15 mouse cellular contexts compared by ENCODE assay signal in the genomic region with DNA sequence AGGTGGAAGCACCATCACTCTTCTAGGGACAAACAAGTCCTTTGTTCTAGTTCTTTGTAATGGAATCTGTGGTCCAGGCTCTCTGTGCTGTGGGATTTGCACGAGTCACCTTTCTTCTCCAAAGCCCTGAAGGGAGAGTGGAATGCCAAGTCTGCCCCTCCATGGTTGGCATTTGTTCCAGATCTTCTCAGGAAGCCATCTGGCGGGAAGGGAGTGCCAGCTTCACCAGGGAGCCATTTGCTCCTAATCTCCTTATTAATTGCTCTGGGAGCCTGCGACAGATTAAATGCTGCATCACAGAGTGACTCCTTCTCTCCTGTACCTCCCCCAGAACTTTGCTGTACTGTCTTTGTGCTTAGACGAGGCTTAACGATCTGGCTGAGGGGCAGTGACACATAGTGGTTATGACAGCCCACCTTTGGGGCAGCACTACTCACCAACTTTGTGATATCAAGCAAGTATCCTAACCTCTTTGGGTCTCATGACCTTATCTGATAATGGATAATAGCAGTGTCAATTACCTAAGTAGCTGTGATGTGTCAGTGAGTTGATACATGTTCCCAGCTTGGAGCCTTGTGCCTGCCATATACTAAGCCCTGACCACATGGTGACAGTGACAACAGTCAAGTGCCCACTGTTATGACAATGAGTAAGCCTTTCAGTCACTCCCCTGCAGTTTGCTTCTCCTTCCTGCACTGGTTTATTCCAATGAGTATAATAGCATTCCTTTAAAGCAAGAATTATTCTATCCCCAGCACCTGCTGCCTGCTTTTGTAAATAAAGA. TPM values are rescaled to one million over a fixed set of nuclear protein-coding genes. Genes with fewer than 3 reads are reported as not detected.
DNase-seq lines count a peak whose midpoint lies in the region; ATAC-seq lines count a peak whose summit lies in the region.
"Had no signal": no experiment of that assay in that cellular context is flagged by ENCODE, and none has a peak within 500 bp of the region (broad histone marks: within the 10 kb centered on the region; RNA-seq: fewer than 3 reads in every experiment).

No protein-coding gene starts in this region.

- H3K4me1 ChIP-seq in hindbrain, embryonic 16.5 days (ENCODE audit: control insufficient read depth, insufficient read depth, low read depth, low read length), result peaks cover 4% of the 10 kb centered on the region; the same call in 1 of the 2 replicates
- H3K4me1 ChIP-seq in hindbrain, embryonic 11.5 days (replicated peaks; ENCODE audit: control insufficient read depth, insufficient read depth, low read length), result no peaks in the 10 kb centered on the region

- H3K4me2 ChIP-seq in hindbrain, embryonic 16.5 days (ENCODE audit: low read length), result no peak overlapping the region
- H3K4me2 ChIP-seq in hindbrain, embryonic 11.5 days (replicated peaks; ENCODE audit: low read depth, low read length), result no peak overlapping the region
- H3K4me2 ChIP-seq: embryonic facial prominence, embryonic 15.5 days; limb, embryonic 12.5 days; lung, embryonic 15.5 days; midbrain, embryonic 13.5 days had no signal

- no peak overlapping the region for H3K4me3 ChIP-seq in hindbrain, embryonic 16.5 days (ENCODE audit: low read length)
- H3K4me3 ChIP-seq in hindbrain, embryonic 11.5 days (ENCODE audit: low read depth, low read length), result no peak overlapping the region
- H3K4me3 ChIP-seq: embryonic facial prominence, embryonic 15.5 days; limb, embryonic 12.5 days; lung, embryonic 15.5 days; midbrain, embryonic 13.5 days had no signal

- 27% methylated on average over 5 of the region's 5 CpGs for WGBS in hindbrain, embryonic 16.5 days
- 68% methylated on average over 5 of the region's 5 CpGs for WGBS in hindbrain, embryonic 11.5 days

- no peaks in the 10 kb centered on the region for H3K36me3 ChIP-seq in hindbrain, embryonic 16.5 days (ENCODE audit: control insufficient read depth, insufficient read depth, low read length)
- no peaks in the 10 kb centered on the region for H3K36me3 ChIP-seq in hindbrain, embryonic 11.5 days (ENCODE audit: control insufficient read depth, insufficient read depth, low read length)
- H3K36me3 ChIP-seq: embryonic facial prominence, embryonic 15.5 days; limb, embryonic 12.5 days; lung, embryonic 15.5 days; midbrain, embryonic 13.5 days had no signal

- no peaks in the 10 kb centered on the region for H3K9me3 ChIP-seq in hindbrain, embryonic 16.5 days (ENCODE audit: control insufficient read depth, low read length)
- no peaks in the 10 kb centered on the region for H3K9me3 ChIP-seq in hindbrain, embryonic 11.5 days (ENCODE audit: control insufficient read depth, low read length)
- H3K9me3 ChIP-seq: embryonic facial prominence, embryonic 15.5 days; limb, embryonic 12.5 days; lung, embryonic 15.5 days; midbrain, embryonic 13.5 days had no signal

- H3K27ac ChIP-seq in hindbrain, embryonic 16.5 days (ENCODE audit: low read depth, low read length), result no peak overlapping the region
- no peak overlapping the region for H3K27ac ChIP-seq in hindbrain, embryonic 11.5 days (ENCODE audit: low read depth, low read length)
- H3K27ac ChIP-seq: embryonic facial prominence, embryonic 15.5 days; limb, embryonic 12.5 days; lung, embryonic 15.5 days; midbrain, embryonic 13.5 days had no signal

- H3K9ac ChIP-seq in hindbrain, embryonic 16.5 days (ENCODE audit: low read depth, low read length), result no peak overlapping the region
- H3K9ac ChIP-seq in hindbrain, embryonic 11.5 days (ENCODE audit: low read depth, low read length), result no peak overlapping the region
- H3K9ac ChIP-seq: embryonic facial prominence, embryonic 15.5 days; limb, embryonic 12.5 days; lung, embryonic 15.5 days; midbrain, embryonic 13.5 days had no signal

- peak; percentile 43 for ATAC-seq in hindbrain, embryonic 16.5 days
- no peak for ATAC-seq in hindbrain, embryonic 11.5 days (ENCODE audit: low FRiP score)
- ATAC-seq: midbrain, embryonic 13.5 days had no signal

- no peaks in the 10 kb centered on the region for H3K27me3 ChIP-seq in hindbrain, embryonic 16.5 days (replicated peaks; ENCODE audit: control insufficient read depth, insufficient read depth, low read length)
- no peaks in the 10 kb centered on the region for H3K27me3 ChIP-seq in hindbrain, embryonic 11.5 days (ENCODE audit: control insufficient read depth, insufficient read depth, low read length)
- H3K27me3 ChIP-seq: CH12.LX; embryonic facial prominence, embryonic 15.5 days; limb, embryonic 12.5 days; lung, embryonic 15.5 days; midbrain, embryonic 13.5 days had no signal

- DNase-seq in hindbrain, embryonic 11.5 days (ENCODE audit: low spot score), result no peak
- peak; percentile 87 for DNase-seq in Muller cell, postnatal 12 days (ENCODE audit: inconsistent ontology term)
- DNase-seq in cerebellum, adult 9-11 months, result peak; percentile 92
- DNase-seq in layer of hippocampus, adult 9-10 months (ENCODE audit: low spot score), result peak; percentile 63
- DNase-seq in adrenal gland, adult (ENCODE audit: inconsistent age in 2 of 2, low spot score in 1 of 2), result no peak
- no peak for DNase-seq in urinary bladder, postnatal 36 days (ENCODE audit: low spot score in 2 of 2)
- DNase-seq in left cerebral cortex, adult 18-20 months (ENCODE audit: low spot score in 2 of 2), result no peak
- DNase-seq: kidney, adult 9 months; thymus, postnatal 25 days had no signal

RNA-seq across cellular contexts. Expression of a gene that starts 15.7 kb away (rescaled TPM):
- 5.0 and 6.5 TPM in 2 replicates for polyA plus RNA-seq in hindbrain, embryonic 16.5 days (2015; fragmentation: Nextera tagmentation; extraction: Ambion mirVana)
- polyA plus RNA-seq in hindbrain, embryonic 11.5 days (2014; fragmentation: Nextera tagmentation; extraction: Ambion mirVana), result 8.0 TPM in 2 replicates
- total RNA-seq in left cerebral cortex, adult 18-20 months (2021), result 10 to 100 TPM; 29.2 to 35.2 TPM

RNA-seq across cellular contexts. Expression of a gene that starts 15.8 kb away (rescaled TPM):
- 23.0 and 28.5 TPM in 2 replicates for polyA plus RNA-seq in hindbrain, embryonic 16.5 days (2015; fragmentation: Nextera tagmentation; extraction: Ambion mirVana)
- 33.3 and 45.8 TPM in 2 replicates for polyA plus RNA-seq in hindbrain, embryonic 11.5 days (2014; fragmentation: Nextera tagmentation; extraction: Ambion mirVana)
- total RNA-seq in left cerebral cortex, adult 18-20 months (2021), result 100 to 1,000 TPM in 1 of 2 experiments, 10 to 100 TPM in 1; 97.5 to 101 TPM

Comparison
In these comparisons a context has a peak if more than half of its experiments do, and no peak if none do; other contexts are left out.
1. DNase-seq: peak in Muller cell, postnatal 12 days (single experiment), cerebellum, adult 9-11 months (single experiment) and layer of hippocampus, adult 9-10 months (single experiment); none in hindbrain, embryonic 11.5 days (single experiment), adrenal gland, adult (0 of 2), urinary bladder, postnatal 36 days (0 of 2) and left cerebral cortex, adult 18-20 months (0 of 2).